Mouse (Mus musculus): ENCODE measurements around the gene Coro1c. TPM values are rescaled to one million over a fixed set of nuclear protein-coding genes. Genes with fewer than 3 reads are reported as not detected.

Coro1c gene
- total and polyA plus RNA-seq, 2 experiments from 2014 or later: 167 to 178 TPM

DNA sequence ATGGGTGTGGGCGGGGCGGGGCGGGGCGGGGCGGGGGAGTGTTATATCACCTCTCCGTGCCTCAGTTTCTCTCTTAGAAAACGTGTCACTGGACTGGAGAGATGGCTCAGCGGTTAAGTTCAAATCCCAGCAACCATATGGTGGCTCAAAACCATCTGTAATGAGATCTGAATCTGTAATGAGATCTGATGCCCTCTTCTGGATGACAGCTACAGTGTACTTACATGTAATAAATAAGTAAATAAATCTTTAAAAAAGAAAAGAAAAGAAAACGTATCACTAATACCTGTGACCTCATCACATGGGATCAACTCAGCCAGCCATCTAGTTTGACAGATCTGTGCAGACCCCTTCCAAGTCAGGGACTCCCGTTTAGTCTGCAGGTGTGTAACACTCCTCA lies 21.0 kb upstream of the Coro1c start:
- Histone ChIP-seq H3K9ac (no peak overlapping the region), H3K4me1 (ENCODE audit: insufficient read depth) (peaks cover 4% of the 10 kb centered on the region; the same call in 1 of the 2 replicates), H3K9me3 (ENCODE audit: low read length) (no peaks in the 10 kb centered on the region), H3K4me2 (ENCODE audit: low read depth) (no peak overlapping the region), H3K4me3 (ENCODE audit: low read depth, low read length) (no peak overlapping the region), H3K27ac (ENCODE audit: low read depth, low read length) (no peak overlapping the region), H3K36me3 (ENCODE audit: insufficient read depth) (no peaks in the 10 kb centered on the region), H3K27me3 (ENCODE audit: insufficient read depth, low read length) (no peaks in the 10 kb centered on the region)
- TF ChIP-seq CTCF (IDR thresholded peaks at IDR 0.05; ENCODE audit: low read depth): no peak
- 69% methylated on average over 10 of the region's 10 CpGs for WGBS
- DNase-seq (no peak), ATAC-seq (no peak)

GRCm38 (mm10) chr5:113924608-113925007 lies 16.1 kb upstream of the Coro1c start:
- Histone ChIP-seq H3K27me3 (ENCODE audit: insufficient read depth, low read length) (no peaks in the 10 kb centered on the region), H3K9ac (no peak overlapping the region), H3K4me1 (ENCODE audit: insufficient read depth) (0 out of 2 replicates have a peak, but pooled peaks cover 4% of the 10 kb centered on the region), H3K4me3 (ENCODE audit: low read depth, low read length) (no peak overlapping the region), H3K27ac (ENCODE audit: low read depth, low read length) (no peak overlapping the region), H3K36me3 (ENCODE audit: insufficient read depth) (no peaks in the 10 kb centered on the region), H3K9me3 (ENCODE audit: low read length) (no peaks in the 10 kb centered on the region), H3K4me2 (ENCODE audit: low read depth) (no peak overlapping the region)
- 90% methylated on average over 4 of the region's 4 CpGs for WGBS
- no peak for TF ChIP-seq CTCF (IDR thresholded peaks at IDR 0.05; ENCODE audit: low read depth)
- ATAC-seq (no peak), DNase-seq (no peak)

GRCm38 (mm10) chr5:113921310-113922166 lies 13.0 kb upstream of the Coro1c start:
- Histone ChIP-seq H3K27me3 (ENCODE audit: insufficient read depth, low read length) (no peaks in the 10 kb centered on the region), H3K36me3 (ENCODE audit: insufficient read depth) (no peaks in the 10 kb centered on the region), H3K27ac (ENCODE audit: low read depth, low read length) (peak overlapping the region; percentile 62), H3K4me1 (ENCODE audit: insufficient read depth) (0 out of 2 replicates have a peak, but pooled peaks cover 4% of the 10 kb centered on the region), H3K4me3 (ENCODE audit: low read depth, low read length) (no peak overlapping the region), H3K4me2 (ENCODE audit: low read depth) (no peak overlapping the region), H3K9ac (no peak overlapping the region), H3K9me3 (ENCODE audit: low read length) (no peaks in the 10 kb centered on the region)
- 18% methylated on average over 6 of the region's 6 CpGs for whole genome bisulfite sequencing
- ATAC-seq: peak; percentile 83
- TF ChIP-seq CTCF (IDR thresholded peaks at IDR 0.05; ENCODE audit: low read depth): no peak
- DNase-seq: peak; percentile 57

DNA sequence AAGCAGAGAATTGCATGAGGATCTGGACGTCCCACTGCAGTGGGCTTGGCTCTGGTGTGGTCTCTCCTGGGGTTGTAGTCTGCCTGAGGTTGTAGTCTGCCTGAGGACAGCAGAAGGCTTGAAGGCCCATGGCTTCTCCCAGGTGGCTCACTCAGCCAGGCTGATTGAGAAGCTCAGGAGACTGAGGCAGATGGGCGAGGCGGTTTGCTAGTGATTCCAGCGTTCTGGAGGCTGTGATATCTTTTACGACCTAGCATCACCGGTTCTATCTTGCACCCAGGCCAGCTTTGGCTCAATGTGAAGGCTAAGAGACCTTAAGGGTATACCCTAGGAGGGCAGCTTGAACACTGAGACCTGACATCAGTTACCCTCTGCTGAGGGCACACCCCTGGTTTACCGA lies 10.5 kb upstream of the Coro1c start:
- Histone ChIP-seq H3K9me3 (ENCODE audit: low read length) (no peaks in the 10 kb centered on the region), H3K4me2 (ENCODE audit: low read depth) (no peak overlapping the region), H3K4me3 (ENCODE audit: low read depth, low read length) (no peak overlapping the region), H3K9ac (no peak overlapping the region), H3K27me3 (ENCODE audit: insufficient read depth, low read length) (no peaks in the 10 kb centered on the region), H3K27ac (ENCODE audit: low read depth, low read length) (no peak overlapping the region), H3K4me1 (ENCODE audit: insufficient read depth) (0 out of 2 replicates have a peak, but pooled peaks cover 4% of the 10 kb centered on the region), H3K36me3 (ENCODE audit: insufficient read depth) (no peaks in the 10 kb centered on the region)
- ATAC-seq: no peak
- no peak for TF ChIP-seq CTCF (IDR thresholded peaks at IDR 0.05; ENCODE audit: low read depth)
- 83% methylated on average over 7 of the region's 7 CpGs for WGBS
- DNase-seq: no peak

- 73% methylated on average over 9 of the region's 9 CpGs for WGBS
- H3K9me3 ChIP-seq (ENCODE audit: low read length): no peaks in the 10 kb centered on the region
Measured at GRCm38 (mm10) chr5:113918654-113919053, 10.1 kb upstream of the Coro1c start.

GRCm38 (mm10) chr5:113910705-113911104 lies 2.1 kb upstream of the Coro1c start:
- Histone ChIP-seq H3K4me1 (ENCODE audit: insufficient read depth) (peaks cover 13% of the 10 kb centered on the region; the same call in 1 of the 2 replicates), H3K9ac (no peak overlapping the region), H3K9me3 (ENCODE audit: low read length) (no peaks in the 10 kb centered on the region), H3K27ac (ENCODE audit: low read depth, low read length) (no peak overlapping the region), H3K4me2 (ENCODE audit: low read depth) (no peak overlapping the region), H3K4me3 (ENCODE audit: low read depth, low read length) (no peak overlapping the region), H3K36me3 (ENCODE audit: insufficient read depth) (no peaks in the 10 kb centered on the region), H3K27me3 (ENCODE audit: insufficient read depth, low read length) (no peaks in the 10 kb centered on the region)
- TF ChIP-seq CTCF (IDR thresholded peaks at IDR 0.05; ENCODE audit: low read depth): no peak
- no peak for ATAC-seq
- DNase-seq: no peak
- 65% methylated on average over 6 of the region's 6 CpGs for WGBS

More at GRCm38 (mm10) chr5:113918654-113919053, 10.1 kb upstream of the Coro1c start:
- no peak overlapping the region for H3K4me2 ChIP-seq (ENCODE audit: low read depth)
- H3K4me1 ChIP-seq (ENCODE audit: insufficient read depth): 0 out of 2 replicates have a peak, but pooled peaks cover 4% of the 10 kb centered on the region
- H3K27ac ChIP-seq (ENCODE audit: low read depth, low read length): no peak overlapping the region
- ATAC-seq (no peak), DNase-seq (no peak)
- H3K27me3 ChIP-seq (ENCODE audit: insufficient read depth, low read length): no peaks in the 10 kb centered on the region
- no peaks in the 10 kb centered on the region for H3K36me3 ChIP-seq (ENCODE audit: insufficient read depth)
- no peak for TF ChIP-seq CTCF (IDR thresholded peaks at IDR 0.05; ENCODE audit: low read depth)
- H3K4me3 ChIP-seq (ENCODE audit: low read depth, low read length): no peak overlapping the region
- no peak overlapping the region for H3K9ac ChIP-seq

DNA sequence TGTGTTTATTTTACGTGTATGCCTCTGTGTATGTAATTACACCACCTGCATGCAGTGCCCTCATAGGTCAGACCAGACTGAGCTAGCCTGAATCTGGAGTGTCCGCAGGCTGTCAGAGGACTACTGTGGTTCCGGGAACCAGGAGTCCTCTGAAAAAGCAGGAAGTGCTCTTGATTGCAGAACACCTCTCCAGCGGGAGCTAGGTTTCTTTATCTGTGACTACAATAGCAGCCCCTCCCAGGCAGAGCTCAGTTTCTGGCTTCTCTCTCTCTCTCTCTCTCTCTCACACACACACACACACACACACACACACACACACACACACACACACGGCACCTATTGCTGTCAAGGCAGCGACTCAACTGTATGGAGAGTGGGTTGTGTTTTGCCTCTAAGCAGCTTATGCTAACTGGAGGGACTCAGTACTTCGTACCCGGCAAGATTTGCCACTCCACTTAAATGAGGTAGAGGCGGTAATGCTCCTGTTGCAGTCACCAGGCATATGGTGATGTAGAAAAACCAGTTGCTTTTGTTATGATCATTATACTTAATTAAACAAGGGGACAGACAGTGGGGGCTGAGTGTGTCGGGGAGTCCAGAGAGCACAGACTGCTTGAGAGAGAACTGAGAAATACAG lies 1.6 kb upstream of the Coro1c start:
- ATAC-seq: no peak
- 26% methylated on average over 10 of the region's 10 CpGs for WGBS
- Histone ChIP-seq H3K4me2 (ENCODE audit: low read depth) (no peak overlapping the region), H3K27ac (ENCODE audit: low read depth, low read length) (0 out of 2 replicates have a peak overlapping the region, but pooled peaks have one; percentile 9), H3K4me3 (ENCODE audit: low read depth, low read length) (no peak overlapping the region), H3K9ac (no peak overlapping the region), H3K36me3 (ENCODE audit: insufficient read depth) (no peaks in the 10 kb centered on the region), H3K9me3 (ENCODE audit: low read length) (no peaks in the 10 kb centered on the region), H3K27me3 (ENCODE audit: insufficient read depth, low read length) (no peaks in the 10 kb centered on the region), H3K4me1 (ENCODE audit: insufficient read depth) (peaks cover 16% of the 10 kb centered on the region; the same call in 1 of the 2 replicates)
- TF ChIP-seq CTCF (IDR thresholded peaks at IDR 0.05; ENCODE audit: low read depth): no peak
- no peak for DNase-seq
